Mouse (Mus musculus): ENCODE results near the gene Ddx3x. TPM values are rescaled to one million over a fixed set of nuclear protein-coding genes. Genes with fewer than 3 reads are reported as not detected.
"Not testable (repeated sequence)": the region's sequence is repeated elsewhere in the genome, so short reads cannot be mapped to it uniquely, and the experiment has no call there.

Gene Ddx3x
- polyA plus RNA-seq (2015; fragmentation: Nextera tagmentation; extraction: Ambion mirVana): 44.2 and 46.1 TPM in 2 replicates

- H3K4me2 ChIP-seq (ENCODE audit: low read depth, low read length): peak within 1 kb of the TSS; percentile 74
- H3K4me1 ChIP-seq (ENCODE audit: insufficient read depth): peaks cover 8% of the 10 kb centered on the region; the same call in 1 of the 2 replicates
- ATAC-seq (peak; percentile 89), DNase-seq (peak; percentile 90)
- peak within 1 kb of the TSS; percentile 97 for H3K27ac ChIP-seq (ENCODE audit: low read depth)
- no peaks in the 10 kb centered on the region for H3K9me3 ChIP-seq (ENCODE audit: low read length)
- H3K27me3 ChIP-seq (ENCODE audit: insufficient read depth, low read length): no peaks in the 10 kb centered on the region
- peak within 1 kb of the TSS; percentile 99 for H3K9ac ChIP-seq (replicated peaks)
- WGBS (ENCODE audit: insufficient replicate concordance): 1% methylated on average over 56 of the region's 57 CpGs
- peaks cover 10% of the 10 kb centered on the region for H3K36me3 ChIP-seq (replicated peaks; ENCODE audit: insufficient read depth, low read length)
- TF ChIP-seq CTCF (IDR thresholded peaks at IDR 0.05; ENCODE audit: low read depth) (no peak), EP300 (IDR thresholded peaks at IDR 0.05; ENCODE audit: low read depth) (peak; percentile 62; the same call in 1 of the 2 replicates)
- H3K4me3 ChIP-seq (ENCODE audit: low read depth, low read length): peak within 1 kb of the TSS; percentile 95
Measured at GRCm38 (mm10) chrX:13280409-13281328, at the start of gene Ddx3x. TSS of gene Ddx3x (plus strand) at chrX:13280970.

GRCm38 (mm10) chrX:13231243-13231642 is 49.5 kb upstream of the Ddx3x start:
- ATAC-seq: peak; percentile 11

GRCm38 (mm10) chrX:13232834-13233233 is 47.9 kb upstream of the Ddx3x start:
- H3K36me3 ChIP-seq (replicated peaks; ENCODE audit: insufficient read depth, low read length); H3K9ac ChIP-seq (replicated peaks); H3K9me3 ChIP-seq (ENCODE audit: low read length); H3K4me3 ChIP-seq (ENCODE audit: low read depth, low read length); DNase-seq; ATAC-seq; H3K4me1 ChIP-seq (ENCODE audit: insufficient read depth); H3K27ac ChIP-seq (ENCODE audit: low read depth); H3K4me2 ChIP-seq (ENCODE audit: low read depth, low read length); H3K27me3 ChIP-seq (ENCODE audit: insufficient read depth, low read length): not testable (repeated sequence)
- WGBS (ENCODE audit: insufficient replicate concordance): 93% methylated on average over 1 of the region's 1 CpGs

More at GRCm38 (mm10) chrX:13231243-13231642, 49.5 kb upstream of the Ddx3x start:
- Histone ChIP-seq H3K27me3 (ENCODE audit: insufficient read depth, low read length) (no peaks in the 10 kb centered on the region), H3K4me2 (ENCODE audit: low read depth, low read length) (peak overlapping the region; percentile 63), H3K9ac (replicated peaks) (peak overlapping the region; percentile 46; the same call in 1 of the 2 replicates), H3K9me3 (ENCODE audit: low read length) (no peaks in the 10 kb centered on the region), H3K4me1 (ENCODE audit: insufficient read depth) (no peaks in the 10 kb centered on the region; the same call in 1 of the 2 replicates), H3K36me3 (replicated peaks; ENCODE audit: insufficient read depth, low read length) (no peaks in the 10 kb centered on the region), H3K27ac (ENCODE audit: low read depth) (peak overlapping the region; percentile 69), H3K4me3 (ENCODE audit: low read depth, low read length) (peak overlapping the region; percentile 45)
- TF ChIP-seq CTCF (IDR thresholded peaks at IDR 0.05; ENCODE audit: low read depth) (no peak), EP300 (IDR thresholded peaks at IDR 0.05; ENCODE audit: low read depth) (no peak)
- no peak for DNase-seq
- 48% methylated on average over 9 of the region's 9 CpGs for WGBS (ENCODE audit: insufficient replicate concordance)

- no peak overlapping the region for H3K27ac ChIP-seq (ENCODE audit: low read depth)
- no peaks in the 10 kb centered on the region for H3K36me3 ChIP-seq (replicated peaks; ENCODE audit: insufficient read depth, low read length)
- H3K9me3 ChIP-seq (ENCODE audit: low read length): no peaks in the 10 kb centered on the region
- H3K9ac ChIP-seq (replicated peaks): no peak overlapping the region
- WGBS (ENCODE audit: insufficient replicate concordance): 33% methylated on average over 2 of the region's 2 CpGs
- no peak overlapping the region for H3K4me3 ChIP-seq (ENCODE audit: low read depth, low read length)
- ATAC-seq: no peak
- no peaks in the 10 kb centered on the region; the same call in 1 of the 2 replicates for H3K4me1 ChIP-seq (ENCODE audit: insufficient read depth)
- H3K4me2 ChIP-seq (ENCODE audit: low read depth, low read length): no peak overlapping the region
- DNase-seq: no peak
- no peaks in the 10 kb centered on the region for H3K27me3 ChIP-seq (ENCODE audit: insufficient read depth, low read length)
- TF ChIP-seq CTCF (IDR thresholded peaks at IDR 0.05; ENCODE audit: low read depth): no peak
- TF ChIP-seq EP300 (IDR thresholded peaks at IDR 0.05; ENCODE audit: low read depth): no peak
Measured at GRCm38 (mm10) chrX:13233631-13234030, 47.1 kb upstream of the Ddx3x start.

GRCm38 (mm10) chrX:13234709-13235108 is 46.1 kb upstream of the Ddx3x start:
- WGBS (ENCODE audit: insufficient replicate concordance): 39% methylated on average over 4 of the region's 4 CpGs
- Histone ChIP-seq H3K9me3 (ENCODE audit: low read length) (no peaks in the 10 kb centered on the region), H3K27ac (ENCODE audit: low read depth) (no peak overlapping the region), H3K27me3 (ENCODE audit: insufficient read depth, low read length) (no peaks in the 10 kb centered on the region), H3K4me3 (ENCODE audit: low read depth, low read length) (no peak overlapping the region), H3K4me1 (ENCODE audit: insufficient read depth) (no peaks in the 10 kb centered on the region; the same call in 1 of the 2 replicates), H3K36me3 (replicated peaks; ENCODE audit: insufficient read depth, low read length) (no peaks in the 10 kb centered on the region), H3K9ac (replicated peaks) (no peak overlapping the region), H3K4me2 (ENCODE audit: low read depth, low read length) (no peak overlapping the region)
- DNase-seq (no peak), ATAC-seq (no peak)
- TF ChIP-seq EP300 (IDR thresholded peaks at IDR 0.05; ENCODE audit: low read depth) (no peak), CTCF (IDR thresholded peaks at IDR 0.05; ENCODE audit: low read depth) (no peak)

- ATAC-seq (peak; percentile 93), DNase-seq (peak; percentile 24)
- TF ChIP-seq EP300 (IDR thresholded peaks at IDR 0.05; ENCODE audit: low read depth): no peak
- no peak for TF ChIP-seq CTCF (IDR thresholded peaks at IDR 0.05; ENCODE audit: low read depth)
- peaks cover 3% of the 10 kb centered on the region for H3K4me1 ChIP-seq (ENCODE audit: insufficient read depth)
- H3K27me3 ChIP-seq (ENCODE audit: insufficient read depth, low read length): no peaks in the 10 kb centered on the region
- H3K36me3 ChIP-seq (replicated peaks; ENCODE audit: insufficient read depth, low read length): no peaks in the 10 kb centered on the region
- WGBS (ENCODE audit: insufficient replicate concordance): 63% methylated on average over 2 of the region's 2 CpGs
- no peaks in the 10 kb centered on the region for H3K9me3 ChIP-seq (ENCODE audit: low read length)
- H3K27ac ChIP-seq (ENCODE audit: low read depth): peak overlapping the region; percentile 60
- no peak overlapping the region for H3K4me3 ChIP-seq (ENCODE audit: low read depth, low read length)
- H3K9ac ChIP-seq (replicated peaks): no peak overlapping the region
- H3K4me2 ChIP-seq (ENCODE audit: low read depth, low read length): no peak overlapping the region
Measured at GRCm38 (mm10) chrX:13236100-13236568, 44.6 kb upstream of the Ddx3x start.
